Mouse (Mus musculus) stomach, embryonic 15.5 days (tissue): Measurements from ENCODE around the gene Fam107a. TPM values are rescaled to one million over a fixed set of nuclear protein-coding genes. Genes with fewer than 3 reads are reported as not detected.

Experiments
- ATAC-seq: fragments of 200-750 bp; cut with Nextera tagmentation; 2 replicates; pipeline ENCODE4 v1.8.0; 2017; ENCODE audit warnings: low read depth, moderate number of reproducible peaks, moderate TSS enrichment; ENCODE audit not compliant: insufficient read depth, low FRiP score
- H3K27ac ChIP-seq: fragments of 300-500 bp; sonication (generic); 2 replicates; pipeline ENCODE4 v1.5.1; 2015; ENCODE audit warnings: mild to moderate bottlenecking, inconsistent platforms
- H3K27me3 ChIP-seq: fragments of 300-500 bp; sonication (generic); replicated peaks from 2 replicates; pipeline ENCODE4 v1.6.1; 2015; ENCODE audit warnings: inconsistent platforms
- H3K36me3 ChIP-seq: fragments of 300-500 bp; sonication (generic); 2 replicates; pipeline ENCODE4 v1.6.1; 2015; ENCODE audit warnings: inconsistent platforms
- H3K4me1 ChIP-seq: fragments of 300-500 bp; sonication (generic); 2 replicates; pipeline ENCODE4 v1.6.1; 2015; ENCODE audit warnings: inconsistent platforms
- H3K4me2 ChIP-seq: fragments of 300-500 bp; sonication (generic); 2 replicates; pipeline ENCODE4 v1.6.1; 2015; ENCODE audit warnings: mild to moderate bottlenecking, inconsistent platforms
- H3K4me3 ChIP-seq: fragments of 300-500 bp; sonication (generic); replicated peaks from 2 replicates; pipeline ENCODE4 v1.5.1; 2015; ENCODE audit warnings: inconsistent platforms
- H3K9ac ChIP-seq: fragments of 300-500 bp; sonication (generic); 2 replicates; pipeline ENCODE4 v1.6.1; 2015; ENCODE audit warnings: inconsistent platforms
- H3K9me3 ChIP-seq: fragments of 300-500 bp; sonication (generic); 2 replicates; pipeline ENCODE4 v1.6.1; 2016; ENCODE audit warnings: inconsistent platforms
- WGBS: fragments of 180-500 bp; shearing (Covaris S2); methylation state at CpG from one replicate; pipeline ENCODE4 v1.1.7; 2015; 5-methylcytosine and 5-hydroxymethylcytosine counted together
- polyA plus RNA-seq: library from polyadenylated mRNA; unstranded; fragments of >200 nt; fragmentation: Nextera tagmentation; extraction: Ambion mirVana; gene quantifications from 2 replicates; pipeline ENCODE4 v1.2.1, GENCODE M21; 2015

Fam107a gene
- polyA plus RNA-seq, 1 experiment from 2014 or later, result 0.23 TPM

DNA sequence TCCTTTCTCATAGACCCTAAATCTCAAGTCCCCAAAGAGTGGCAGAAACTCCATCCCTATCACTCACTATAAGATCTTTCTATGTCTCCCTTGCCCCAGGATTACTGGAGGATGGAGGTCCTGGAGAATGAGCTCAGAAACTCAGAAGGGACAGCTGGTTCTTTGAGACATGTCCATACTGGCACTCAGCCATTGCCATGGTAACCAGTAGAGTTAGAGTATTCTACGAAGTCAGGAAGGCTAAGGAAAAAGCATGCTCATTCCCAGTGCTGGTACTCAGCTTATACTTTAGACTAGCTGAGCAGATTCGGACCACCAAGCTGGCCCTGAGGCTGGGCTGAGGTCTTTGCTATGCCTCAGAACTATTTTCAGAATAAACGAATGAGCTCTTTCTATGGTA, 16.7 kb upstream of the Fam107a start:
- H3K9me3 ChIP-seq, result no peaks in the 10 kb centered on the region
- H3K27me3 ChIP-seq, result no peaks in the 10 kb centered on the region
- no peak overlapping the region for H3K27ac ChIP-seq
- H3K4me2 ChIP-seq, result no peak overlapping the region
- no peak overlapping the region for H3K4me3 ChIP-seq
- no peaks in the 10 kb centered on the region for H3K36me3 ChIP-seq
- WGBS, result 70% methylated on average over 3 of the region's 3 CpGs
- no peak overlapping the region for H3K9ac ChIP-seq
- H3K4me1 ChIP-seq, result 0 out of 2 replicates have a peak, but pooled peaks cover 5% of the 10 kb centered on the region
- no peak for ATAC-seq

DNA sequence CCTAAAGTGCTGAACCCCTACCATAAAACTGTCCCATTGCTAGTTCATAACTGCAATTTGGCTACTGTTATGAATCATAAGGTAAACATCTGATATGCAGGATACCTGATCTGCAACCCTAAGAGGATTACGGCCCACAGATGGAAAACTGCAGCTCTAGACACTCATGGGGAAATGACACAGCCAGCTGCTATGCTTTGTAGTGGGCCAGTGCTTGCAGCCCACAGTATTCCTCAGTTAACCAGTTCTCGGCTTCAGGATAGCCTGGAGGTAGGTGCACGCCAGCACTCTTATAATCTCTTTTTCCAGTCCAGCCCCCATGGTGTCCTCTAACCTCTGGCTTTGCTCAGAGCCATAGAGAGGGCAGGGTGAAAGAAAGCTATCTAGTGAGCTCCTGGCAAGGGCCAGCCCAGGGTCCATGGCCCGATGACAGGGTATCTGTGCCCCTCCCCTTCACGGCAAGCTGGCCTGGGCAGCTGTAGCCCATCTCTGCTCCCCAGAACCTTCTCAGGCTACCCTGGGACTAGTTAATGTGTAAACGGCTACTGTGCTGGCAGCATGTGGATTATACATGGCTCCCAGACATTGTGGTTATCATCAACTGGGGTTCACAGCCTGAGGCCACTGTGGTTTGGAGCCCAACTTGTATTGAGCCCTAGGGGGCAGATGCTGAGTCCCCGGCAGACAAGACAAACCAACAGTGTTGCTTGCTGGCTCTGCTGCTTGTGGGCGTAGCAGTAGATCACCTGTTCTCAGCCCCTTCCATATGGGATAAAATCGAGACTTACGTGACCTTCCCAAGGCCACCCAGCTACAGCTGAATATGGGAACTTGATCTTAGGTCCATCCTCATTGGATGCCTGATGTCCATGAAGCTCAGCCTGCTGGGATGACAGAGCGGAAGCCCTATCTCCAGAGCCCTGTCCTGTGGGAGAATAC, 14.8 kb upstream of the Fam107a start:
- WGBS, result 78% methylated on average over 11 of the region's 11 CpGs
- H3K4me2 ChIP-seq, result no peak overlapping the region
- H3K36me3 ChIP-seq, result no peaks in the 10 kb centered on the region
- no peaks in the 10 kb centered on the region for H3K9me3 ChIP-seq
- H3K27ac ChIP-seq, result no peak overlapping the region
- H3K27me3 ChIP-seq, result no peaks in the 10 kb centered on the region
- H3K9ac ChIP-seq, result no peak overlapping the region
- ATAC-seq, result no peak
- H3K4me1 ChIP-seq, result 0 out of 2 replicates have a peak, but pooled peaks cover 5% of the 10 kb centered on the region
- no peak overlapping the region for H3K4me3 ChIP-seq

DNA sequence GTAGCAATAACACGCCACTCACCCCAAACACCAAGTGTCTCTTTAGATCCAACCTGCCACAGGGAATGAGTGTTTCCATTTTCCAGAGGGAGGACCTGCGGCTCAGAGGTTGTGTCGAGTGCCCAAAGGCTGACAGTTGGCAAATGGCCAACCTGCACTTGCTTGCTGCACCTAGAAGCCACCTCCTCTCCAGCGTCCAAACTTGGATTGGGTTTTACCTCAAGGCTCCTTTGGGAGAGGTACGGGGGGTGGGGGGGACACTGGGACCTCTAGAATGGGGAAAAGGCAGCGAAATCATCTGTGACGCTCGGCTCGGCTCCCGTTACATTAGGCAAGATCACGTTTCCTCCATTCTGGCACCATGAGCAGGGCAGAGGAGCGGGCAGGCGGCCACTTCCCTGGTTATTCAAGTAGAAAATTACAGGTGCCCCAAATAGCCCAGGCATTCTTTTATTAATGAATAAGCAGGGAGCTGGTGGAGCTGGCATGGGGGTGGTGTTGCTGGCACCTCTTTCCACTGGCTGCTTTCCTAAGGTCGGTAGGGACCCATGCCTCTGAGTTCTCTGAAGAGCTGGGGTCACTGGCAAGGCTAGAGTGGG, 13.6 kb upstream of the Fam107a start:
- Histone ChIP-seq H3K9me3 (no peaks in the 10 kb centered on the region), H3K27ac (no peak overlapping the region), H3K27me3 (no peaks in the 10 kb centered on the region), H3K9ac (no peak overlapping the region), H3K4me1 (0 out of 2 replicates have a peak, but pooled peaks cover 5% of the 10 kb centered on the region), H3K36me3 (no peaks in the 10 kb centered on the region), H3K4me2 (no peak overlapping the region), H3K4me3 (no peak overlapping the region)
- no peak for ATAC-seq
- WGBS, result 77% methylated on average over 14 of the region's 14 CpGs

DNA sequence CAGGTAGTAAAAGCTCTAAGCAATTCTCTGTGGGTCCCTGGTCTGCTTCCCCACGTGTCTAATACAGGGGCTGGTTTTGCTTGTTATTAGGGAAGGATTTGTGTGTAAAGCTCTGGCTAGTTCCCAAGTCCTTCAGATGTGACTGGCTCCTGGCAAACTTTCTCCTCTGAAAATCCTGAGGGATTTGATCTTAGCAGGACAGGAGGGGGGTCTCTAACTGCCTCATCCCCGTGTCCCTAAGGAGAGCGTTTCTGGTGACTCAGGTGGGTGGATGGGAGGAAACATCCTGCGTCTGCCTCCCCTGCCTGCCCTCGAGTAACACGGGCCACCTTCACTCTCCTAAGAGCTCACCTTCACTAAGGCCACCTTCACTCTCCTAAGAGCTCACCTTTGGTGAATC, 12.6 kb upstream of the Fam107a start:
- H3K4me2 ChIP-seq, result no peak overlapping the region
- no peaks in the 10 kb centered on the region for H3K4me1 ChIP-seq
- no peaks in the 10 kb centered on the region for H3K27me3 ChIP-seq
- ATAC-seq, result no peak
- no peak overlapping the region for H3K4me3 ChIP-seq
- H3K9me3 ChIP-seq, result no peaks in the 10 kb centered on the region
- H3K9ac ChIP-seq, result no peak overlapping the region
- H3K36me3 ChIP-seq, result no peaks in the 10 kb centered on the region
- 70% methylated on average over 6 of the region's 6 CpGs for WGBS
- H3K27ac ChIP-seq, result no peak overlapping the region

DNA sequence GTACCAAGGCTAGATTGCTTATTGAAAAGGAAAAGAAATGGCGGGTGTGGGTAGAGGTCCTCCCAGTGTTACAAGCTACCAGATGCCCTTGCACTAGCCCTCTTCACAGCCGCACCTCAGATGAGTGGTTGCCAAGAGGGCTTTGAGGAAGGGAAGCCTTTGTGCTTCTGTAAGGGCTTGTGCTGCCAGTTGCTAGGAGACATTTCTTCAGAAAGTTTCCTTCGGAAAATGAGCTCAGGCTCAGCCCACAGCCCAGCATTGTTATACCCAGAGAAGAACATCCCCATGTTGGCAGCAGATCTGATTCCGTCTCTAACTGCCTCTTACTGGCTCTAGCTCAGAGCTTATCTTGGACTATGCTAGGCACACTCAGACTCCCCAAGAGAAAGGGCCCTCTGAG, 11.7 kb upstream of the Fam107a start:
- 68% methylated on average over 4 of the region's 4 CpGs for WGBS
- H3K4me2 ChIP-seq, result no peak overlapping the region

DNA sequence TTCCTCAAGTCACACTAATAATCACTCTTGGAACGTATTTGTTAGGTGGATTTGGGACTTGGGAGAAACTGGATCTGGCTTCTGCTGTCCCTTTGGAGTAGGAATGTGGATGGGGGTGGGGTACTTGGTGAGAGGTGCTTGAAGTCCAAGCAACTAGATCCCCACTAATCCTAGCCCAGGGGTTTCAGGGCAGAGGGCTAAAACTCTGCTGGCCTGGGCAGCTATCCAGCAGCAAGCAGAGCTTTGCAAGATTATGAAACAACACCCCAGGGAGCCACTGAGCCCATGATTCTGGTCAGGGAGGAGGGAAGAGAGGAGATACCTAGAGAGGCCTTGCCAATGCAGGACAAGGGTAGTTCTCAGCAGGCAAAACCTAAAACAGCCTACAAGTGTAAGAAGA, 9.5 kb upstream of the Fam107a start:
- Histone ChIP-seq H3K4me1 (no peaks in the 10 kb centered on the region), H3K27me3 (no peaks in the 10 kb centered on the region), H3K27ac (no peak overlapping the region), H3K9me3 (no peaks in the 10 kb centered on the region), H3K4me3 (no peak overlapping the region), H3K9ac (no peak overlapping the region), H3K36me3 (no peaks in the 10 kb centered on the region), H3K4me2 (no peak overlapping the region)
- ATAC-seq, result no peak
- 55% methylated on average over 1 of the region's 1 CpGs for WGBS

More for the DNA sequence above, 11.7 kb upstream of the Fam107a start:
- no peak overlapping the region for H3K4me3 ChIP-seq
- no peaks in the 10 kb centered on the region for H3K27me3 ChIP-seq
- no peaks in the 10 kb centered on the region for H3K9me3 ChIP-seq
- no peak for ATAC-seq
- H3K4me1 ChIP-seq, result no peaks in the 10 kb centered on the region
- no peak overlapping the region for H3K27ac ChIP-seq
- no peaks in the 10 kb centered on the region for H3K36me3 ChIP-seq
- H3K9ac ChIP-seq, result no peak overlapping the region

DNA sequence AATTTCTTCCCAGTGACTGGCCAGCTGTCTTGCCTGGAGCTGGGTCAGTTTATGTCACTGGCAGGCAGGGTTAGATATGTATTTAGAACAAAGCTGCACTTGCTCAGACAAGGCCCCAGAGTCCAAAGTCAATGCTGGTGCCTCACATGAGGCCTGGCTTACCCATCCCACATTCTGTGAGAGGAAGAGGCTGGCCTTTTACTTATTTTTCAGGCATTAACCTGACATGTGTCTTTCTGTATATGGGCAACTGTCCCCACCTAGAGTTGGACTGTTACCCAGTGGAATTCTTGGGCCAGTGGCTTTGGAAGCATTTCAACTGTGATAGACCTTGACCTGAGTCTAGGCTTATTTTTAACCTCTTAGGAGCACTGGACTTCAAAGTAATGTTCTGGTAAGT, 9.1 kb upstream of the Fam107a start:
- no peak overlapping the region for H3K4me3 ChIP-seq
- no peak overlapping the region for H3K4me2 ChIP-seq
- no peak overlapping the region for H3K27ac ChIP-seq
- ATAC-seq, result peak; percentile 34; the same call in 1 of the 2 replicates
- H3K9me3 ChIP-seq, result no peaks in the 10 kb centered on the region
- H3K27me3 ChIP-seq, result no peaks in the 10 kb centered on the region
- no peaks in the 10 kb centered on the region for H3K4me1 ChIP-seq
- H3K9ac ChIP-seq, result no peak overlapping the region
- H3K36me3 ChIP-seq, result no peaks in the 10 kb centered on the region

DNA sequence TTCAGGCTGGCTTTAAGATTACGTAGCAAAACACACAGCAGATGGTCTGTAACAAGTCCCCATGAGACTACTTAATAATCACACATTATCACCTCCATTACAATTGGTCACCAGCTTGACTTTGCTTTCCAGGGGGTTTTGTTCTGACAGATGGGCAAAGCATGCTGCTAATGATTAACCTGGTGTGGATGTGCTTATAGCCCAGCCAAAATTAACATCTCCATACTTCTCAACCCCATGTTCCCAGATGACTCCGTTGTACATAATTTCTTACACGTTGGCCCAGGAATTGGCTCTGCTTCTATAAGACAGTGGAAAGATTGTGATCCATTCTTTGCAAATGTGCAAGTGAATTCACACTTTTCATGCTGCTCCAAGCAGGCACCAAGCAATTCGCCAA, 7.9 kb upstream of the Fam107a start:
- Histone ChIP-seq H3K4me3 (no peak overlapping the region), H3K27ac (no peak overlapping the region), H3K36me3 (no peaks in the 10 kb centered on the region), H3K4me1 (no peaks in the 10 kb centered on the region), H3K27me3 (no peaks in the 10 kb centered on the region), H3K4me2 (no peak overlapping the region), H3K9ac (no peak overlapping the region), H3K9me3 (no peaks in the 10 kb centered on the region)
- 79% methylated on average over 4 of the region's 4 CpGs for WGBS
- no peak for ATAC-seq

DNA sequence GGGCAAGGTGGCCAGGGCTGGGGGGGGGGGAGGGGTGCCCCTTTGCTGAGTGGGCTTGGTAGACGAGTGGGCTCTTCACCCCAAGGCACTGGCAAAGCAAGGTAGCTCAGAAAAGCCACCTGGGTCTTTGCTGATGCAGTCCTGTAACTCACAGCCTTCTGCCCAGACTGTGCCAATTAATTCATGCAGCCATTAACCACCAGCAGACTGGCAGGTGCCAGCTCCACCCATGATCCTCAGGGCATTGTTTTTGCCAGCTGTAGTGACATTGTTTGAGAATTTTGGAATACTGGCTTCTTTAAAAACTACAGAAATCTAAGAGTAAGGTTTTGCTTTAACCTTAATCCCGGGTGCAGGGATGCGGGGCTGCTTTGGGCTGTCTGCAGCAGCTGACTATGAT, 2.7 kb upstream of the Fam107a start:
- Histone ChIP-seq H3K9me3 (no peaks in the 10 kb centered on the region), H3K27ac (no peak overlapping the region), H3K4me3 (no peak overlapping the region), H3K27me3 (peaks cover 27% of the 10 kb centered on the region), H3K4me1 (peaks cover 3% of the 10 kb centered on the region; the same call in 1 of the 2 replicates), H3K9ac (no peak overlapping the region), H3K36me3 (no peaks in the 10 kb centered on the region), H3K4me2 (no peak overlapping the region)
- no peak for ATAC-seq
- 75% methylated on average over 3 of the region's 3 CpGs for WGBS

DNA sequence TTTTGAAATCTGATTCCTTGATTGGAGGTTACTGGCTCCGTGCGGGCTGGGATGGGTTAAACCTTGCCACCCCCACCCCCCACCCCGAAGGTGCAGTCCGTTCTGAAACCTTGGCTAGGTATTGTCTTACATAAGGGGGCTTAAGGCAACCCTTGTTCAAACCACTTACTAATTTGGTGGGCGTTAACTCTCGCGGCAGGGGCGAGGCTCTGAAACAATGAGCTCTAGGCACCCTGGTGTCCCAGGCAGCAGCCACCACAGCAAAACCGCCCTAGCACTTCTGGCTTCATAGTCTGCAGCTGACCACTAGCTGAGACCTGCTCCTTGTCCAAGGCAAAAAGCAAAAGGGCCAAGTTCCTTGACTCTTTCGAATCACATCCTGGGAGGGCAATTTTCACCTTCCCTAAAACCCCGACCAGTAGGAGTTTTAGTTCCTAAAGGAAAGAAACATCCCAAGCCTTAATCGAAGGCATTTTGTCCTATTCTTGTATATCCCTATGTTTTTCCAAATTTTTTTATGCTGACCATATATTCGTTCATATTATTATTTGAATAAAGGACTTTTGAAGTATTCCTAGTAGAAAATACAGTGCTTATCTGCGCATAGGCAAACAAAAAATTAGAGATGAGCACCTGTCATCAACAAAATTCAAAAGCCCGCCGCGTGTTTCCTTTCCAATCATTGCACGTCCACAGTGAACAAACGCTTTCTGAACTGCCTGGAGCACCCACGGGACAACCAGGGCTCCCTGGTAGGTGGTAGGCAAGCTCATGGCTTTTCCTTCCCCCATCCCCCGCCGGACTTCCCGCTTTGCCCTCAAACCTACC, 1.2 kb downstream of the Fam107a start:
- Histone ChIP-seq H3K9ac (no peak overlapping the region), H3K4me2 (peak overlapping the region; percentile 44), H3K27me3 (peaks cover 29% of the 10 kb centered on the region), H3K36me3 (no peaks in the 10 kb centered on the region), H3K9me3 (no peaks in the 10 kb centered on the region), H3K27ac (no peak overlapping the region), H3K4me1 (peaks cover 3% of the 10 kb centered on the region; the same call in 1 of the 2 replicates), H3K4me3 (peak overlapping the region; percentile 22)
- ATAC-seq, result no peak
- 3% methylated on average over 23 of the region's 23 CpGs for WGBS

DNA sequence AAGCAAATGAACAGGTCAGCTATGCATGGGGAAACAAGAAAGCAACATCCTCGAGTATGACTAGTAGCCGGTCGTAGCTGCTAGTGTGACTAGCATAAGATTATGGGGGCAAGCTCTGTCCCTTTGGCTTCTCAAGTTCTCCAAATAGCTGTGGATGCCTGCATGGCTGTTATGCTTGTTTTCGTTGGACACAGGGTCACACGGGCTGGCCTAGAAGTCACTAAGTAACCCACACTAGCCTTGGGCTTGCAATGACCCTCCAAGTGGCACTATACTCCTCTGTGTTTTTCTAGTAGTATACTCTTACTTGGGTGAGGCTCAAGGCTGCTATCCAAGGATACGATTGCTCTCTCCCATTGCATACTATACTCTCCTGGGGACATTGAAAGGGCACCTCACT, 2.7 kb downstream of the Fam107a start:
- Histone ChIP-seq H3K27me3 (peaks cover 29% of the 10 kb centered on the region), H3K4me3 (no peak overlapping the region), H3K4me1 (peaks cover 6% of the 10 kb centered on the region; the same call in 1 of the 2 replicates), H3K27ac (no peak overlapping the region), H3K36me3 (no peaks in the 10 kb centered on the region), H3K9me3 (no peaks in the 10 kb centered on the region), H3K9ac (no peak overlapping the region), H3K4me2 (no peak overlapping the region)
- ATAC-seq, result no peak
- WGBS, result 84% methylated on average over 6 of the region's 6 CpGs
